Mouse (Mus musculus) testis, adult 2 months (tissue): ENCODE data around the gene Lyrm1. TPM values are rescaled to one million over a fixed set of nuclear protein-coding genes. Genes with fewer than 3 reads are reported as not detected.

ENCODE experiments used
- H3K27ac ChIP-seq: fragments of 200-500 bp; 2 replicates; pipeline ENCODE4 v1.5.1; 2012; ENCODE audit warnings: low read depth, low read length; ENCODE audit not compliant: control insufficient read depth, insufficient read depth
- H3K27me3 ChIP-seq: fragments of 200-500 bp; 2 replicates; pipeline ENCODE4 v1.6.1; 2012; ENCODE audit warnings: mild to moderate bottlenecking, low read length, moderate library complexity; ENCODE audit not compliant: control insufficient read depth, insufficient read depth
- H3K36me3 ChIP-seq: fragments of 200-500 bp; 2 replicates; pipeline ENCODE4 v1.6.1; 2012; ENCODE audit warnings: mild to moderate bottlenecking, low read length; ENCODE audit not compliant: control insufficient read depth, insufficient read depth
- H3K4me1 ChIP-seq: fragments of 200-500 bp; 2 replicates; pipeline ENCODE4 v1.6.1; 2012; ENCODE audit warnings: low read length; ENCODE audit not compliant: control insufficient read depth, insufficient read depth
- H3K4me3 ChIP-seq: fragments of 200-500 bp; 2 replicates; pipeline ENCODE4 v1.5.1; 2012; ENCODE audit warnings: low read depth, mild to moderate bottlenecking, low read length, moderate library complexity, mixed read lengths; ENCODE audit not compliant: control insufficient read depth
- CTCF ChIP-seq: fragments of 200-500 bp; IDR thresholded peaks from 2 replicates; pipeline ENCODE4 v1.5.1; 2012; ENCODE audit warnings: low read depth, mild to moderate bottlenecking, inconsistent platforms, low read length, moderate library complexity; ENCODE audit not compliant: control insufficient read depth, insufficient read depth, insufficient replicate concordance
- POLR2A ChIP-seq: fragments of 200-500 bp; IDR thresholded peaks from 2 replicates; pipeline ENCODE4 v1.6.1; 2012; ENCODE audit warnings: low read depth, mild to moderate bottlenecking, inconsistent platforms, low read length, moderate library complexity; ENCODE audit not compliant: control insufficient read depth
- polyA plus RNA-seq: library from polyadenylated mRNA; depleted of rRNA; stranded (reverse); fragments of >200 nt; gene quantifications from 2 replicates; pipeline ENCODE4 v1.2.3, GENCODE M21; 2012

Lyrm1 gene
- polyA plus RNA-seq, 1 experiment: 31.4 TPM

DNA sequence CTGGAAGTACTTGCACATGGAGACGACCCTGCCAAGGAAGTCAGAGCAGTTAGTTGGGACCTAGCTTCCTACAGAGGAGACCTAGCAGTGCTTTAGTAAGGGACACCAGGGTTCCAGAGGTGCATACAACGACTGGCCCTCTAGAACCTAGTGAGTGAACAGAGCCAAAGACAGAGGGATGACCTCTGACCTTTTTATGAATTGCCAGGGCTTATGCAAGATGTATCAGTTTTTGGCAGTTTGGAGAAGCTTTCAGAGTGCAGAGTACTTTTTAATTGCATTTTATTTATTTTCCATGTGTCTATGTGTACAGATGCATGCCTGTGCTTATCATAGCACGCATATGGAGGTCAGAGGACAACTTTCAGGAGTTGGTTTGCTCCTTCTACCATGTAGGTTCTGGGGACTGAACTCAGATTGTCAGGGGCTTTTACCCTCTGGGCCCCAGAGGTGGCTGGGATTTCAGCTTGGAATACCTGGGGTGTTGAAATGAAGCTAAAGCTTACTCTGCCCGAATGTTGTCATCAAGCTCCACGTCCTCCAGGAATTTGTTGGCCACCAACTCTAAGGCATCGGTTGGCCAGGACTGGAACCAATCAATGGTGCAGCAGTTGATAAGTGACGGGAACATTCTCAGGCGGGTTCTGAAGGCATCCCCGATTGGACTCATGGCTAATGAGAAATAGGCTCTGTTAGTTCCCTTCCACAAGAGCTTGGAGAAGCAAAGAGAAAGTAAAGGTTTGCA is 70.2 kb downstream of the Lyrm1 start:
- no peak overlapping the region for H3K4me3 ChIP-seq
- H3K36me3 ChIP-seq: no peaks in the 10 kb centered on the region
- no peaks in the 10 kb centered on the region for H3K4me1 ChIP-seq
- H3K27ac ChIP-seq: no peak overlapping the region
- no peak for TF ChIP-seq POLR2A
- no peak for TF ChIP-seq CTCF
- H3K27me3 ChIP-seq: no peaks in the 10 kb centered on the region

DNA sequence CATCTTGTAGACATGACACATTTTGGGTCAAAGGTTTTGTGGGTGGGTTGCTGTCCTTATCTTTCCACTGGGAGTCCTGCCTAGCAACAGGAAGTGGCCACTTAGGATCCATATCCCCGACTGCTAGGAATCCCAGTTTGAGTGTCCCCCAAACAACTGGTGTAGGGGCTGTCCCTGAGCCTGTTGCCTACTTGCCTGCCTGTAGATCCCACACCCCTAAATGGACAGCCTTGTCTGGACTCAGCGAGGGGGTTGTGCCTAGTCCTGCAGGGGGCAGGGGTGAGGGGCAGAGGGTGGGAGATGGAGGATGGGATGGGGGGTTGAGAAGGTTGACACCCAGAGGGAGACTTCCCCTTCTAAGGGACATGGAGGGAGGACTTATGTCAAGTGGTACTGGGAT is 73.7 kb downstream of the Lyrm1 start:
- H3K4me1 ChIP-seq: no peaks in the 10 kb centered on the region
- H3K27me3 ChIP-seq: no peaks in the 10 kb centered on the region
- no peak for TF ChIP-seq CTCF
- TF ChIP-seq POLR2A: no peak
- H3K27ac ChIP-seq: no peak overlapping the region
- no peak overlapping the region for H3K4me3 ChIP-seq
- H3K36me3 ChIP-seq: no peaks in the 10 kb centered on the region

DNA sequence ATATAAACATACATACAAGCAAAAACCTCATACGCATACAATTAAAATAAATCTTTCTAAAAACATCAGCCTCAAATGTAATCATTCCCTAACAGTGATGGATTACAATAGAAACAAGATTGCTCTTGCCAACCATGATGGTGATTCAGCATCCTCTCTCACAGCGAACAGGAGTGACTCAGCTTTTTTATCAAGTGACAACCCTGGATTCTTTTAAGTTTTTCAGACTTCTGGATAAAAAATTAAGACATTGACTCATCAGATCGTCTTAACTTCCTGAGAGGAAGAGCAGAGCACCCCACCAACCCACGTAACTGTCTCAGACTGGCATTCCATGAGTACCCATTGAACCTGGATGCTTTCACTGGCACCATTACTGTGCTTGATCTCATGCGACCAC is 78.6 kb downstream of the Lyrm1 start:
- Histone ChIP-seq H3K27ac (no peak overlapping the region), H3K27me3 (no peaks in the 10 kb centered on the region), H3K4me3 (no peak overlapping the region), H3K36me3 (no peaks in the 10 kb centered on the region), H3K4me1 (no peaks in the 10 kb centered on the region)
- TF ChIP-seq POLR2A (no peak), CTCF (no peak)

DNA sequence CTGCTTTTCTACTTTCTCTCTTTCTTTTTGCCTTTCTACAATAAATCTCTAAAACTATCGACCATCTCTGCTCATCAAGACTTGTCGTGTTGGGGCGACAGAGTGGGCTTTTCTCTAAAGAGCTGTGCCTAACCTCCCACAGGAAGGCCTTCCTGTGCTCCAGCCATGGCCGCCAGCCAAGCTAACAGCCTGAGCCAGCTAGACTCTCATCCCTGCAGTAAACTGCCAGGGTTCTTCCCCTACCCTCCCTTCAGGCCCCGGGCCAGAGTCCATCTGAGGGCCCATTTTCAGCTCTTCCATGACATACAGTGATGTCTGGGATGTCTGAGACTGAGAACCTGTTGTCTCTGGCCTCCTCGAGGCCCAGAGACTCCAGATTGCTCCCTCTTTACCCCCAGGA is 80.6 kb downstream of the Lyrm1 start:
- Histone ChIP-seq H3K27me3 (no peaks in the 10 kb centered on the region), H3K4me3 (no peak overlapping the region), H3K4me1 (no peaks in the 10 kb centered on the region), H3K36me3 (no peaks in the 10 kb centered on the region), H3K27ac (no peak overlapping the region)
- TF ChIP-seq POLR2A: no peak
- no peak for TF ChIP-seq CTCF

DNA sequence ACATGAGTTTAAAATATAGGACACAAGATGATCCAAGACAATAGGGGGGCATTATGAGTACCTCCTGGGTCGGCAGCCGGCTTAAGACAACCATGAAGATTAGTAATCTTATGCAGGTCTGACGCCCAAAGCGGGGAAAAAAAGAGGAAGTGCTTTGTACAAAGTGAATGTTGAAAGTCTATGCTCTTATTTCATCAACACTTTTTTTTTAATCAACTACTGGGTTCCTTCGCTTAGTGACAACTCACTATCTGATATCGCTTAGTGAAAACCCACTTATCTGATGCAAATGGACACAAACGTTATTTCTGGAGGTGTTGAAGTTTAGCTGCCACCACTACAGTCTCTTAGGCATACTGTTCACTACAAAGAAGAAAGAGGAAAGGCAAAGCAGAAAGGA is 81.9 kb downstream of the Lyrm1 start:
- Histone ChIP-seq H3K36me3 (no peaks in the 10 kb centered on the region), H3K4me3 (no peak overlapping the region), H3K27ac (no peak overlapping the region), H3K4me1 (no peaks in the 10 kb centered on the region), H3K27me3 (no peaks in the 10 kb centered on the region)
- TF ChIP-seq CTCF (no peak), POLR2A (no peak)

DNA sequence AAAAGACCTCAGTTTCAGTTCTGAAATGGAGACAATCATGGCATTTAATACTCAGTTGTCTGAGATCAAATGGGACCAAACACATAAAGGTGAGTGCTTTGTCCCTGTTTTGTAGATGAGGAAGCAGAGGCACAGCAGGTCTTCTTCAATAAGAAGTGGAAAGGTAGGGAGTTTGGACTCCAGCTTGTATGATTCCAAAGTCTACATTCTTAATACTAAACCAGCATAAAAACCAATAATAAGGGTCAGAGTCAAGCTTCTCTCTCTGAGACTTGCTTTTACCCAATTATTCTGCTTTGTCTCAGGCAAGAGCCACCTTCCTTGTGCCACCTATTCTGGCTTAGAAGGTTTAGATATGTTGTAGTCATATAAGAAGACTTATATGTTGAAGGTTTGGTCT is 82.9 kb downstream of the Lyrm1 start:
- no peak overlapping the region for H3K4me3 ChIP-seq
- H3K27ac ChIP-seq: no peak overlapping the region
- no peaks in the 10 kb centered on the region for H3K4me1 ChIP-seq
- H3K36me3 ChIP-seq: no peaks in the 10 kb centered on the region
- no peak for TF ChIP-seq POLR2A
- H3K27me3 ChIP-seq: no peaks in the 10 kb centered on the region

DNA sequence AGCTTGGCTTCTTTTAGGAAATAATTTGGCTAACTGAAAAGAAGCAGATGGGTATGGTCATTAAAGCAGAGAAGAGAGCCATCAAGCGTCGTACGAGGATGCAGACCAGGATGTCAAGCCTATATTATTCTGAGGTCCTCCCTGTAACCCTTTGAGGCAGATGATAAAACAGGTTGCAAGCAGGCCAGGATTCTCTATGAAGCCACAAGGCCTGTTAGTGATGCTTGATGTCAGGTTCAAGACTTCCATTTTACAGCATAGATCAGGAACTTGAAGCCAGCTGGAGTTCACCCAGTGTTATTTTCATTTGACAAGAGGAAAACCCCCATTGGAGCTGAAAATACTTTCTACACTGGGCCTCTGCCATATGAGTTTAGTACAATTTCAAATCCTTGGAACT is 84.5 kb downstream of the Lyrm1 start:
- TF ChIP-seq POLR2A (no peak), CTCF (no peak)
- Histone ChIP-seq H3K4me3 (no peak overlapping the region), H3K27ac (no peak overlapping the region), H3K36me3 (no peaks in the 10 kb centered on the region), H3K27me3 (no peaks in the 10 kb centered on the region), H3K4me1 (no peaks in the 10 kb centered on the region)
